Mouse (Mus musculus) natural killer cell, adult 2 months (primary cell): ENCODE measurements at regions not wholly inside any gene's neighbourhood (a gene's known extent, or its start where the extent isn't known, plus 50 kb on each side); places are given as distances from the start of the nearest gene placed in this dataset.

Source experiments
- DNase-seq, 2 experiments: peaks; one replicate each; pipeline ENCODE4 v3.0.0; 2022; ENCODE audit warnings: low spot score in 2 of 2

GRCm38 (mm10) chr13:37503449-37503848, 158.4 kb downstream of the Ly86 start:
- no peak for DNase-seq

GRCm38 (mm10) chr13:37503898-37504297, 158.9 kb downstream of the Ly86 start:
- no peak for DNase-seq

- no peak for DNase-seq
Measured at GRCm38 (mm10) chr13:37504373-37504772, 159.4 kb downstream of the Ly86 start.

GRCm38 (mm10) chr13:37505617-37506016, 160.6 kb downstream of the Ly86 start:
- DNase-seq: no peak

- DNase-seq: no peak
Measured at GRCm38 (mm10) chr13:37506046-37506445, 161.0 kb downstream of the Ly86 start.

GRCm38 (mm10) chr13:37506701-37507100, 161.7 kb downstream of the Ly86 start:
- no peak for DNase-seq

GRCm38 (mm10) chr13:37507146-37507545, 162.1 kb downstream of the Ly86 start:
- DNase-seq: no peak

- DNase-seq: no peak
Measured at GRCm38 (mm10) chr13:37508385-37509351, 163.7 kb downstream of the Ly86 start.

GRCm38 (mm10) chr13:37509352-37509851, 164.4 kb downstream of the Ly86 start:
- no peak for DNase-seq

GRCm38 (mm10) chr13:37510511-37510910, 165.5 kb downstream of the Ly86 start:
- DNase-seq: no peak

GRCm38 (mm10) chr13:37511006-37511405, 166.0 kb downstream of the Ly86 start:
- DNase-seq: no peak

GRCm38 (mm10) chr13:37511406-37511805, 166.4 kb downstream of the Ly86 start:
- no peak for DNase-seq

- DNase-seq: no peak
Measured at GRCm38 (mm10) chr13:37512781-37513180, 167.8 kb downstream of the Ly86 start.

- DNase-seq: no peak
Measured at GRCm38 (mm10) chr13:37513206-37513904, 168.3 kb downstream of the Ly86 start.

- DNase-seq: no peak
Measured at GRCm38 (mm10) chr13:37513905-37514607, 169.0 kb downstream of the Ly86 start.

GRCm38 (mm10) chr13:37514641-37515305, 169.8 kb downstream of the Ly86 start:
- no peak for DNase-seq

GRCm38 (mm10) chr13:37517055-37517807, 172.2 kb downstream of the Ly86 start:
- no peak for DNase-seq

GRCm38 (mm10) chr13:37519948-37520347, 174.9 kb downstream of the Ly86 start:
- peak; percentile 47 to 63 for DNase-seq

- no peak for DNase-seq
Measured at GRCm38 (mm10) chr13:37525097-37525726, 180.2 kb downstream of the Ly86 start.

GRCm38 (mm10) chr13:37526102-37526501, 181.1 kb downstream of the Ly86 start:
- DNase-seq: no peak
